Mouse (Mus musculus) neural tube, embryonic 13.5 days (tissue): ENCODE measurements at regions not wholly inside any gene's neighbourhood (a gene's known extent, or its start where the extent isn't known, plus 50 kb on each side); places are given as distances from the start of the nearest gene placed in this dataset.

ENCODE experiments used
- ATAC-seq: fragments of 200-750 bp; cut with Nextera tagmentation; 2 replicates; pipeline ENCODE4 v1.8.0; 2017; ENCODE audit warnings: low read depth, mild to moderate bottlenecking, moderate TSS enrichment, moderate library complexity
- H3K27ac ChIP-seq: fragments of 300-500 bp; sonication (generic); replicated peaks from 2 replicates; pipeline ENCODE4 v1.5.1; 2015; ENCODE audit warnings: moderate library complexity, mild to moderate bottlenecking, inconsistent platforms
- H3K27me3 ChIP-seq: fragments of 300-500 bp; sonication (generic); 2 replicates; pipeline ENCODE4 v1.6.1; 2015; ENCODE audit warnings: mild to moderate bottlenecking, inconsistent platforms
- H3K36me3 ChIP-seq: fragments of 300-500 bp; sonication (generic); 2 replicates; pipeline ENCODE4 v1.6.1; 2015; ENCODE audit warnings: mild to moderate bottlenecking, inconsistent platforms
- H3K4me1 ChIP-seq: fragments of 300-500 bp; sonication (generic); replicated peaks from 2 replicates; pipeline ENCODE4 v1.6.1; 2015; ENCODE audit warnings: inconsistent platforms
- H3K4me2 ChIP-seq: fragments of 300-500 bp; sonication (generic); 2 replicates; pipeline ENCODE4 v1.6.1; 2015; ENCODE audit warnings: inconsistent platforms, mild to moderate bottlenecking, moderate library complexity
- H3K4me3 ChIP-seq: fragments of 300-500 bp; sonication (generic); 2 replicates; pipeline ENCODE4 v1.5.1; 2015; ENCODE audit warnings: mild to moderate bottlenecking, inconsistent platforms
- H3K9ac ChIP-seq: fragments of 300-500 bp; sonication (generic); 2 replicates; pipeline ENCODE4 v1.6.1; 2015; ENCODE audit warnings: moderate library complexity, mild to moderate bottlenecking, inconsistent platforms
- H3K9me3 ChIP-seq: fragments of 300-500 bp; sonication (generic); 2 replicates; pipeline ENCODE4 v1.6.1; 2016; ENCODE audit warnings: inconsistent platforms
- WGBS: fragments of 180-500 bp; shearing (Covaris S2); methylation state at CpG from one replicate; pipeline ENCODE4 v1.1.7; 2015; 5-methylcytosine and 5-hydroxymethylcytosine counted together

GRCm38 (mm10) chr1:88813200-88813599 lies 111.2 kb upstream of the Arl4c start:
- Histone ChIP-seq H3K4me3 (no peak overlapping the region), H3K4me2 (no peak overlapping the region), H3K27me3 (no peaks in the 10 kb centered on the region), H3K9me3 (no peaks in the 10 kb centered on the region), H3K27ac (peak overlapping the region; percentile 74), H3K9ac (no peak overlapping the region), H3K36me3 (no peaks in the 10 kb centered on the region), H3K4me1 (peaks cover 30% of the 10 kb centered on the region)
- ATAC-seq, result peak; percentile 82
- WGBS, result 18% methylated on average over 7 of the region's 7 CpGs

DNA sequence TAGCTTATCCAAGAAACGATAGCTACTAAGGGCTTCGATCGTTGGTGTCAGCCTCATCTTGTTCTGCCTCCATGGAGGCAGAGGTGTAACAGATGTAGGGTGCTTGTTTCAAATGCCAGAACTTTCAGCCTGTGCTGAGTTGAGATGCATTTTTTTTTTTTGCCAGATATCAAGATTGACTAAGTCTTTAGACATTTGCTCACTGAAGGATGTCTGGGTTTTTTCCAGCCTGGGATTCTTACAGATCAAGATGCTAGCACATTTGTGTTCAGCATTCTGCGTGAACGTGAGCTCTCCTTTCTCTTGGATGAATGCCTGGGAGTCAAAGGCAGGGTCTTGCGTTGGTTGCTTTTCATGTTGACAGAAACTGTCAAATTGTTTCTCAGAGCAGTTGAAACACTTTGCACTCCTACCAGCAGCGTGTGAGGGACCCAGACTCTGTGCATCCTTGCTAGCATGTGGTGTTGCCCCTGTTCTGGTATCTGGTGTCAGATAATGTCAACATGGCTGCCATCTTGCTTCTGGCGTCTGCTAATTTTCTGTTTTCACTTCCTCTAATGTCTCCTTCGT lies 114.4 kb upstream of the Arl4c start:
- no peaks in the 10 kb centered on the region for H3K36me3 ChIP-seq
- H3K4me2 ChIP-seq, result no peak overlapping the region
- whole genome bisulfite sequencing, result 92% methylated on average over 9 of the region's 9 CpGs
- no peak overlapping the region for H3K4me3 ChIP-seq
- no peak overlapping the region for H3K27ac ChIP-seq
- H3K27me3 ChIP-seq, result no peaks in the 10 kb centered on the region
- peaks cover 15% of the 10 kb centered on the region for H3K4me1 ChIP-seq
- no peak for ATAC-seq
- H3K9ac ChIP-seq, result no peak overlapping the region
- no peaks in the 10 kb centered on the region for H3K9me3 ChIP-seq

DNA sequence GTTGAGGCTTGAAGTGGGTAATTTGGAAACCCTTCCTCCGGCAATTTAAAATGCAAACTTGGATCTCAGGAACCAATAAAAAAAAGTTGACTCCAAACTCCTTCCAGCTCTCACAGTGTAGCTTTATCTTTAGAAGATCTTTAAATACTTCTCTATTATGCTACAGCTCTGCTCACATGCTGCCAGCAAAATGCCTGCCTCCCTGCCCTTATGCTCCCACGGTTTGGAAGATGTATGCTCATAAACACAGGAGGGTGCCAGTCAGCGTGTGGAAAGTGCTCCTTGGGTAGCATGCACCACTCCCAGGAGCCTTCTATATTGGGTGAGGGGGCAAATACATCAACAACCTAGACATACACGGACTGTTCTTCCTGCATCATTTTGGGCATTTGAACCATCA lies 123.2 kb upstream of the Arl4c start:
- WGBS, result 82% methylated on average over 4 of the region's 4 CpGs
- Histone ChIP-seq H3K4me1 (no peaks in the 10 kb centered on the region), H3K27me3 (no peaks in the 10 kb centered on the region), H3K36me3 (no peaks in the 10 kb centered on the region), H3K4me3 (no peak overlapping the region), H3K9ac (no peak overlapping the region), H3K27ac (no peak overlapping the region), H3K9me3 (no peaks in the 10 kb centered on the region), H3K4me2 (no peak overlapping the region)
- ATAC-seq, result no peak

- H3K4me2 ChIP-seq, result no peak overlapping the region
- 11% methylated on average over 11 of the region's 11 CpGs for WGBS
- no peak overlapping the region for H3K9ac ChIP-seq
- no peak overlapping the region for H3K4me3 ChIP-seq
- H3K36me3 ChIP-seq, result no peaks in the 10 kb centered on the region
- peak overlapping the region; percentile 90 for H3K27ac ChIP-seq
- peak; percentile 74 for ATAC-seq
- peaks cover 41% of the 10 kb centered on the region for H3K4me1 ChIP-seq
- no peaks in the 10 kb centered on the region for H3K27me3 ChIP-seq
- H3K9me3 ChIP-seq, result no peaks in the 10 kb centered on the region
Measured at GRCm38 (mm10) chr1:88838661-88839274, 136.7 kb upstream of the Arl4c start.

DNA sequence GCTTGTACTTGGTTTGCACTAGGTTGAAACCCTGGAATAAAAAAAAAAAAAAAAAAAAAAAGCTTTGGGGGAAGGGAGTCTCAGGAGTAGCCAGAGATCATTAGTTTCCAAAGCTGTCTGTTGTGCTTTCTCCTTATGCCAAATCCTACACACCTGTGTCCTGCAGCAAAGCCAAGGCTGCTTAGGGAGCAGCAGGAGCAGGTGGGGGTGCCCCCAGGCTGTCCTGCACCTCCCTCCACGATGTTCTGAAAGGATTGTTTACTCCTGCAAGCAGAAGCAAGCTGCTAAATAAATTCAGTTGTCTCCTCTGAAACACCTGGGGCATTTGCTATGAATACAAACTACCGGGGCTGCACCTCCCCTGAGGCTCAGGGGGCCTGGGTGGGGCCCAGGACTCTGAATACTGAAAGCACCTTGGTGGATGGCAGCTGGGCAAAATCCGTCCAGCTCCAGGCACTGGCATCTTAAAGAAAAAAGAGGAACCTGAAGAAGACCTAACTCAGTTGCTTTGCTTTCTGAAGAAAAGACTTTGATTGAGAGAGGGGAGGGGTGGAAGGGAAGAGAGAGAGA lies 137.5 kb upstream of the Arl4c start:
- Histone ChIP-seq H3K36me3 (no peaks in the 10 kb centered on the region), H3K9me3 (no peaks in the 10 kb centered on the region), H3K27me3 (no peaks in the 10 kb centered on the region), H3K9ac (no peak overlapping the region), H3K4me2 (no peak overlapping the region), H3K4me1 (peaks cover 41% of the 10 kb centered on the region), H3K4me3 (no peak overlapping the region), H3K27ac (peak overlapping the region; percentile 90)
- 0 out of 2 replicates have a peak, but pooled peaks have one; percentile 24 for ATAC-seq
- WGBS, result 5% methylated on average over 3 of the region's 3 CpGs

DNA sequence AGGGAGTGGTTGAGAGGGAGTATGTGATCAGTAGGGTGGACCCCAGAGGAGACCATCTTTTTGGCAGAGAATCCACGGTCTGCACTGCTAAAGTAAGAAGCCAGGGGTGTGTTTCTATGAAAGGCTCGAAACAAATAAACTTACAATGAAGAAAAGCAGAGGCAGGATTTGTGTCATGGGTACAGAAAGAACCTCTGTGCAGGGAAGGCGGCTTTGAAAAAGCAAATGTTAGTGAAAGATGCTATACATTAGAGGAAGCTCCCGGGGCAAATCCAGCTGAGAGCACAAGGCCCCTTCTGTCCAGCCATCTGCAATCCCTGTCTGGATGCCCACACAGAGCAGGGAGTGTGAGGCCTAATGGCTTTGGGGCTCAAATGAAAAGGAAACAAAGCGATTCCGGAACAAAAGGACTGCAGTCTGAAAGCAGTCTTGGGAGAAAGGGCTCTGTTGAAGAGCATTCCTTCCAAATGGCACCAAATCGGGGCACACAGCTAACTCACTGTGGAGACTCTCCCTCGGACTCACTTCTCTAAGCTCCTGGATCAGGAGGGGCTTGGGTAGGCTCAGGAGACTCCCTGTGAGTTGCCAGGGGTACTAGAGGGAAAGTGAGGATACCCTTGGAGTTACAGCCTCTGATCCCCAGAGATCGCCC lies 138.1 kb upstream of the Arl4c start:
- ATAC-seq, result peak; percentile 78
- H3K4me3 ChIP-seq, result no peak overlapping the region
- no peak overlapping the region for H3K4me2 ChIP-seq
- no peaks in the 10 kb centered on the region for H3K9me3 ChIP-seq
- H3K27me3 ChIP-seq, result no peaks in the 10 kb centered on the region
- H3K4me1 ChIP-seq, result peaks cover 41% of the 10 kb centered on the region
- H3K36me3 ChIP-seq, result no peaks in the 10 kb centered on the region
- 12% methylated on average over 9 of the region's 9 CpGs for WGBS
- 0 out of 2 replicates have a peak overlapping the region, but pooled peaks have one; percentile 1 for H3K9ac ChIP-seq
- peak overlapping the region; percentile 90 for H3K27ac ChIP-seq

GRCm38 (mm10) chr1:88840991-88841592 lies 139.1 kb upstream of the Arl4c start:
- H3K9ac ChIP-seq, result no peak overlapping the region
- no peak overlapping the region for H3K4me3 ChIP-seq
- peak overlapping the region; percentile 90 for H3K27ac ChIP-seq
- no peaks in the 10 kb centered on the region for H3K36me3 ChIP-seq
- H3K4me2 ChIP-seq, result no peak overlapping the region
- peaks cover 41% of the 10 kb centered on the region for H3K4me1 ChIP-seq
- H3K9me3 ChIP-seq, result no peaks in the 10 kb centered on the region
- no peaks in the 10 kb centered on the region for H3K27me3 ChIP-seq
- no peak for ATAC-seq
- WGBS, result 65% methylated on average over 8 of the region's 9 CpGs

DNA sequence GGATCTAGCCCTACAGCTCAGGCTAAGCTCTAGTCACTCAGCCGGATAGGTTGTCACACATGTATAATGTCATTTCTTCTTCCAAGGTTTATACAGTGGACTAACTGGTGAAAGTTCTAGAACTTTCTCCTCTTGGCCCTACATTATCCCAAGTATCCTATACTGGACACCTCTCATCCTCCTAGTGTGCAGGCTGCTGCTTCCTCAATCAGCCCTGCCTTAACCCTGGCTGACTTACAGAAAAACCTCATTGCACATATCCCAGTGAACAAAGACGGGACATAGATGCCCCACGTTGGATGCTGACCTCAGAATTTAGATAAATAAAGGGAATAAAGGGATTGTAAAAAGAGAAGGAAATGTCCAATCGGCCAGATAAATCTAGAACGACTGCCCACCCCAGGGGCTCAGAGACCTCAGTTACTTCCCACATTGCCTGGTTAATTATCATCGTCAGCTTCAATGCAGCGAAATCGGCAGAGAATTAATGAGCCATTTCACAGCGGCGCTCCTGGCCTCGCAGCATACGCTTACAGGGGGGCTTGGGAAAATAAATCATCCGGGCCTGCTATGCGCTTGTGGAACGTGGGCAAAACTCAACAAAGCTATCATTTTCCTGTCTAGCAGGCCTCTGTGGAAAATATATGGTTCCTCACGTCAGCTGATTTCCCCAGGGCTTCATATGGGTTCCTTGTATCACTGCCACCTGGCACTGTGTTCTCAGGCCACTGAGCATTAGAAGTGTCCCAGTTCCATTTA lies 145.5 kb upstream of the Arl4c start:
- 10% methylated on average over 16 of the region's 16 CpGs for whole genome bisulfite sequencing
- peak; percentile 89 for ATAC-seq
- no peak overlapping the region; the same call in 1 of the 2 replicates for H3K4me2 ChIP-seq

GRCm38 (mm10) chr1:88848246-88848645 lies 146.2 kb upstream of the Arl4c start:
- H3K4me3 ChIP-seq, result no peak overlapping the region
- no peaks in the 10 kb centered on the region for H3K9me3 ChIP-seq
- H3K27me3 ChIP-seq, result no peaks in the 10 kb centered on the region
- H3K9ac ChIP-seq, result no peak overlapping the region
- H3K4me1 ChIP-seq, result peaks cover 37% of the 10 kb centered on the region
- peak; percentile 63 for ATAC-seq
- no peaks in the 10 kb centered on the region for H3K36me3 ChIP-seq
- no peak overlapping the region for H3K4me2 ChIP-seq
- peak overlapping the region; percentile 89 for H3K27ac ChIP-seq
- 34% methylated on average over 8 of the region's 8 CpGs for WGBS

More for the DNA sequence above, 145.5 kb upstream of the Arl4c start:
- H3K4me1 ChIP-seq, result peaks cover 43% of the 10 kb centered on the region
- H3K9ac ChIP-seq, result peak overlapping the region; percentile 9; the same call in 1 of the 2 replicates
- H3K27me3 ChIP-seq, result no peaks in the 10 kb centered on the region
- H3K4me3 ChIP-seq, result no peak overlapping the region
- H3K27ac ChIP-seq, result peak overlapping the region; percentile 89
- no peaks in the 10 kb centered on the region for H3K9me3 ChIP-seq
- no peaks in the 10 kb centered on the region for H3K36me3 ChIP-seq

- H3K9ac ChIP-seq, result no peak overlapping the region
- peaks cover 36% of the 10 kb centered on the region for H3K4me1 ChIP-seq
- H3K4me2 ChIP-seq, result no peak overlapping the region
- H3K36me3 ChIP-seq, result no peaks in the 10 kb centered on the region
- ATAC-seq, result no peak
- H3K9me3 ChIP-seq, result no peaks in the 10 kb centered on the region
- 85% methylated on average over 5 of the region's 5 CpGs for WGBS
- H3K27me3 ChIP-seq, result no peaks in the 10 kb centered on the region
- peak overlapping the region; percentile 89 for H3K27ac ChIP-seq
- H3K4me3 ChIP-seq, result no peak overlapping the region
Measured at GRCm38 (mm10) chr1:88849421-88849820, 147.4 kb upstream of the Arl4c start.

DNA sequence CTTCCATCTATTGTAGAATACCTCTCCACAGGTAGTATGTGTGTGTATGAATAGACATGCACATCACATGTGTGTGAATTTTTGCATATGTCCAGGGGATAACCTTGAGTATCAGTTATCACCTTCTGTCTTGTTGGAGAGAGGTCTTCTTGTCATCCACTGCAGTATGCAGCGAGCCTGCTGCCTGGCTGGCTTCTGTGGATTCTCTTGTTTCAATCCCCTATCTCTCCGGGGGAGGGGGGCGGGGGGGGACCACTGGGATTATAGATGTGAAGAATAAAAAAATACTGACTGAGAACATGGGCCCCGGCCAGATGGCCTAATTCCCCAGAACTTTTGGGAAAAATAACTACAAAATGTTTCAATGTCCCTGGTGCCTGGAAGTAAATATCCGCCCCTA lies 149.9 kb upstream of the Arl4c start:
- Histone ChIP-seq H3K4me3 (no peak overlapping the region), H3K9ac (no peak overlapping the region), H3K4me1 (peaks cover 29% of the 10 kb centered on the region), H3K36me3 (no peaks in the 10 kb centered on the region), H3K27ac (no peak overlapping the region), H3K4me2 (no peak overlapping the region), H3K9me3 (no peaks in the 10 kb centered on the region), H3K27me3 (no peaks in the 10 kb centered on the region)
- ATAC-seq, result no peak
- 82% methylated on average over 5 of the region's 5 CpGs for WGBS
